Mouse (Mus musculus) heart, postnatal 0 days (tissue): ENCODE results near the gene Jmjd1c. TPM values are rescaled to one million over a fixed set of nuclear protein-coding genes. Genes with fewer than 3 reads are reported as not detected.

ENCODE experiments used
- ATAC-seq: fragments of 200-750 bp; cut with Nextera tagmentation; 2 replicates; pipeline ENCODE4 v1.8.0; 2017; ENCODE audit warnings: low read depth, moderate number of reproducible peaks, moderate library complexity; ENCODE audit not compliant: insufficient read depth
- DNase-seq: peaks from one replicate; pipeline ENCODE4 v3.0.0-alpha.2; 2016; ENCODE audit warnings: low spot score
- H3K27ac ChIP-seq: fragments of 300-500 bp; sonication (generic); 2 replicates; pipeline ENCODE4 v1.5.1; 2014; ENCODE audit warnings: low read depth, mild to moderate bottlenecking
- H3K27me3 ChIP-seq: fragments of 300-500 bp; sonication (generic); 2 replicates; pipeline ENCODE4 v1.6.1; 2014; ENCODE audit warnings: low read length, mixed read lengths; ENCODE audit not compliant: control insufficient read depth, insufficient read depth
- H3K36me3 ChIP-seq: fragments of 300-500 bp; sonication (generic); replicated peaks from 2 replicates; pipeline ENCODE4 v1.6.1; 2014; ENCODE audit warnings: low read length, mixed read lengths; ENCODE audit not compliant: control insufficient read depth, insufficient read depth
- H3K4me1 ChIP-seq: fragments of 300-500 bp; sonication (generic); 2 replicates; pipeline ENCODE4 v1.6.1; 2014; ENCODE audit warnings: antibody characterized with exemption; ENCODE audit not compliant: control insufficient read depth, insufficient read depth
- H3K4me2 ChIP-seq: fragments of 300-500 bp; sonication (generic); 2 replicates; pipeline ENCODE4 v1.6.1; 2014; ENCODE audit warnings: low read depth, mild to moderate bottlenecking, low read length, moderate library complexity
- H3K4me3 ChIP-seq: fragments of 300-500 bp; sonication (generic); 2 replicates; pipeline ENCODE4 v1.5.1; 2014; ENCODE audit warnings: low read depth, low read length
- H3K9ac ChIP-seq: fragments of 300-500 bp; sonication (generic); replicated peaks from 2 replicates; pipeline ENCODE4 v1.6.1; 2014; ENCODE audit warnings: low read depth, low read length, mixed read lengths
- H3K9me3 ChIP-seq: fragments of 300-500 bp; sonication (generic); replicated peaks from 2 replicates; pipeline ENCODE4 v1.6.1; 2016; ENCODE audit warnings: low read length; ENCODE audit not compliant: control insufficient read depth
- CTCF ChIP-seq: IDR thresholded peaks from 2 replicates; pipeline ENCODE4 v1.5.1; 2016; ENCODE audit warnings: antibody characterized with exemption, control low read depth, low read depth
- EP300 ChIP-seq: IDR thresholded peaks from 2 replicates; pipeline ENCODE4 v1.6.1; 2016; ENCODE audit warnings: antibody characterized with exemption, low read depth
- WGBS: fragments of 180-500 bp; shearing (Covaris S2); extraction: QIAGEN DNeasy Blood & Tissue Kit; methylation state at CpG from one replicate; pipeline ENCODE4 v1.1.7; 2014; 5-methylcytosine and 5-hydroxymethylcytosine counted together
- polyA plus RNA-seq: library from polyadenylated mRNA; unstranded; fragments of >200 nt; fragmentation: Nextera tagmentation; extraction: Ambion mirVana; gene quantifications from 2 replicates; pipeline ENCODE4 v1.2.1, GENCODE M21; 2015
- total RNA-seq: library from RNA; depleted of rRNA; stranded (reverse); fragments of >200 nt; gene quantifications from 2 replicates; pipeline ENCODE4 v1.2.3, GENCODE M21; 2014; ENCODE audit warnings: low replicate concordance

The Jmjd1c gene
- total and polyA plus RNA-seq, 2 experiments from 2014 or later, result 28.1 to 42.4 TPM

GRCm38 (mm10) chr10:67201769-67202168, 105.8 kb downstream of the Jmjd1c start:
- Histone ChIP-seq H3K27me3 (no peaks in the 10 kb centered on the region), H3K36me3 (0 out of 2 replicates have a peak, but pooled peaks cover 6% of the 10 kb centered on the region), H3K4me2 (no peak overlapping the region), H3K9me3 (no peaks in the 10 kb centered on the region), H3K4me1 (peaks cover 18% of the 10 kb centered on the region), H3K27ac (no peak overlapping the region), H3K9ac (no peak overlapping the region), H3K4me3 (no peak overlapping the region)
- ATAC-seq, result no peak
- TF ChIP-seq EP300 (no peak), CTCF (no peak)
- DNase-seq, result no peak

- Histone ChIP-seq H3K9ac (no peak overlapping the region), H3K9me3 (no peaks in the 10 kb centered on the region), H3K27me3 (no peaks in the 10 kb centered on the region), H3K36me3 (0 out of 2 replicates have a peak, but pooled peaks cover 6% of the 10 kb centered on the region), H3K4me3 (no peak overlapping the region), H3K27ac (no peak overlapping the region), H3K4me1 (peaks cover 13% of the 10 kb centered on the region; the same call in 1 of the 2 replicates), H3K4me2 (no peak overlapping the region)
- TF ChIP-seq EP300 (no peak), CTCF (no peak)
- WGBS, result 80% methylated on average over 6 of the region's 6 CpGs
- no peak for DNase-seq
- no peak for ATAC-seq
Observed at GRCm38 (mm10) chr10:67202470-67202869, 106.5 kb downstream of the Jmjd1c start.

GRCm38 (mm10) chr10:67204652-67205407, 108.9 kb downstream of the Jmjd1c start:
- H3K4me1 ChIP-seq, result peaks cover 18% of the 10 kb centered on the region; the same call in 1 of the 2 replicates
- no peaks in the 10 kb centered on the region for H3K9me3 ChIP-seq
- TF ChIP-seq CTCF (no peak), EP300 (peak; percentile 72; the same call in 1 of the 2 replicates)
- H3K9ac ChIP-seq, result no peak overlapping the region
- 61% methylated on average over 11 of the region's 11 CpGs for WGBS
- no peaks in the 10 kb centered on the region for H3K27me3 ChIP-seq
- H3K27ac ChIP-seq, result peak overlapping the region; percentile 60
- ATAC-seq (no peak), DNase-seq (peak; percentile 30)
- H3K4me3 ChIP-seq, result no peak overlapping the region
- peak overlapping the region; percentile 9; the same call in 1 of the 2 replicates for H3K4me2 ChIP-seq
- H3K36me3 ChIP-seq, result no peaks in the 10 kb centered on the region

GRCm38 (mm10) chr10:67207931-67208330, 112.0 kb downstream of the Jmjd1c start:
- WGBS, result 70% methylated on average over 2 of the region's 2 CpGs
- Histone ChIP-seq H3K27me3 (no peaks in the 10 kb centered on the region), H3K9ac (no peak overlapping the region), H3K4me3 (no peak overlapping the region), H3K27ac (no peak overlapping the region), H3K9me3 (no peaks in the 10 kb centered on the region), H3K36me3 (no peaks in the 10 kb centered on the region), H3K4me1 (peaks cover 11% of the 10 kb centered on the region; the same call in 1 of the 2 replicates), H3K4me2 (no peak overlapping the region)
- no peak for ATAC-seq
- no peak for TF ChIP-seq EP300
- no peak for DNase-seq

DNA sequence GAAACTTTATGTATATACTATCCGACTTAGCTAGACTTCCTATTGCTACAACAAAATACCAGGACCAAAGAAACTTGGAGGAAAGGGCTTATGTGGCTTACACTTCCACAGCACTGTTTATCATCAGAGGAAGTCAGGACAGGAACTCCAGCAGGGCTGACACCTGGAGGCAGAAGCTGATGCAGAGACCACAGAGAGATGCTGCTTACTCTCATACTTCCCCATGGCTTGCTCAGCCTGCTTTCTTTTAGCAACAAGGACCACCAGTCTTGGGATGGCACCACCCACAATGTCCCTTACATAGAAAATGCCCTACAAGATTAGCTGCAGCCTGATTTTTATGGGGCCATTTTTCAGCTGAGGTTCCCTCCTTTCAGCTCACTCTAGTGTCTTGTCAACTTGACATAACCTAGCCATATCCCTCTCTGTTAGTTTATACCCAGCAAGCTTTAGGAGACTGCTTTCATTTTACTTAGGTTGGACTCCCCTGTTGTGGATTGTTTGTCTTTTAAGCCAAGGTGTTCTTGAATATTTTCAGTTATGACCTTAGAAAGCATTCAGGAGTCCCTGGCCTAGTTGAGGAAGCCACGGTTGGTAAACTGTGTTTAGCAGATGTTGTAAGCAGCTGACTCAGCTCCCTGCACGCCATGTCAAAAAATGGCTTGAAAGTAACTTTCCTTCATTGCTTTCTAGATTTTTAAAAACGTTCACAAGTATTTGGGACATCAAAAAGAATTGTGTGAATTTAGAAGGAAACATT, 114.2 kb downstream of the Jmjd1c start:
- Histone ChIP-seq H3K9ac (no peak overlapping the region), H3K4me1 (0 out of 2 replicates have a peak, but pooled peaks cover 5% of the 10 kb centered on the region), H3K9me3 (no peaks in the 10 kb centered on the region), H3K27me3 (no peaks in the 10 kb centered on the region), H3K4me2 (no peak overlapping the region), H3K4me3 (no peak overlapping the region), H3K36me3 (no peaks in the 10 kb centered on the region), H3K27ac (no peak overlapping the region)
- DNase-seq, result no peak
- ATAC-seq, result no peak
- 70% methylated on average over 4 of the region's 4 CpGs for WGBS
- no peak for TF ChIP-seq CTCF
- no peak for TF ChIP-seq EP300
